Mouse (Mus musculus): ENCODE data around the gene S100g.

DNA sequence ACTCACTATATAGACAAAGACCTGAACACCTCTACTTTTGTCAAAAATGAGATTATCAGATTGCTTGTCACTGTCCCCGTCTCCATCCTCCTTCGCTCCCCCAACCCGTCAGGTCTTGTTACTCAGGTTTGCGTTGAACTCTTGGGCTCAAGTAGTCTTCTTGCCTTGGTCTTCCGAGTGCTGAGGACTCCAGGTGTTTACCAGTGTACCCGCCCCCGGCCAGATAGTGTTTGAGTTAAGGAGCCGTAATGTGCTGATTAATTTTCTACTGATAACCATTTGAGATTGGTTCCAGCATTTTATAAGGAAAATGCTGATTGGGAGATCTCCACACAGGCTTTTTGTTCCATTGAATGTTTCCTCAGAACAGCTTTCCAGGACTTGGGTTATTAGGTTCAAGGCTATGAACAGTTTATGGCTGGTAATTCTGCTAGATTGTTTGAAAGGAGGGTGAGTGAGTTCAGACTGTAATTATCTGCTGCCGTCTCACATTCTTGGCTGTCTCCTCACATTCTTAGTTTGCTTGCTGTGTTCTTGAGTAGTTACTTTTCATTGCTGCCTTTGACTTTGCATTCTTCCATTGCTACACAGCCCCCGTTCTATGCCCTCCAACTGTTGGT is 22.6 kb upstream of the S100g start:
- TF ChIP-seq CTCF (IDR thresholded peaks at IDR 0.05; ENCODE audit: low read depth) (no peak), EP300 (IDR thresholded peaks at IDR 0.05; ENCODE audit: low read depth) (no peak)

Measured in liver, embryonic 14.5 days (tissue).